Mouse (Mus musculus): ENCODE results near the gene Masp2.

GRCm38 (mm10) chr4:148610631-148611364 lies 8.4 kb downstream of the Masp2 start:
- TF ChIP-seq POLR2A (IDR thresholded peaks at IDR 0.05; ENCODE audit: low read depth, low read length) (no peak), CTCF (IDR thresholded peaks at IDR 0.05; ENCODE audit: extremely low read depth, insufficient read length, insufficient replicate concordance, low read depth, low read length) (no peak)

Data from small intestine, adult 2 months (tissue).